Mouse (Mus musculus): ENCODE data around the gene Rbbp8nl.
A peak's percentile ranks its signal among the peaks of the same experiment; 100 is the strongest.

Rbbp8nl gene

GRCm38 (mm10) chr2:180289440-180290108 is at the start of gene Rbbp8nl:
Gene Rbbp8nl (minus strand): TSS chr2:180289879.
- DNase-seq: peak; percentile 36

GRCm38 (mm10) chr2:180334551-180334986 is 44.9 kb upstream of the Rbbp8nl start, which contains the start of gene Gata5:
Gene Gata5 (minus strand): TSS chr2:180334699.
- DNase-seq: peak; percentile 86

GRCm38 (mm10) chr2:180333778-180334550 is 44.3 kb upstream of the Rbbp8nl start:
- DNase-seq: peak; percentile 42

DNA sequence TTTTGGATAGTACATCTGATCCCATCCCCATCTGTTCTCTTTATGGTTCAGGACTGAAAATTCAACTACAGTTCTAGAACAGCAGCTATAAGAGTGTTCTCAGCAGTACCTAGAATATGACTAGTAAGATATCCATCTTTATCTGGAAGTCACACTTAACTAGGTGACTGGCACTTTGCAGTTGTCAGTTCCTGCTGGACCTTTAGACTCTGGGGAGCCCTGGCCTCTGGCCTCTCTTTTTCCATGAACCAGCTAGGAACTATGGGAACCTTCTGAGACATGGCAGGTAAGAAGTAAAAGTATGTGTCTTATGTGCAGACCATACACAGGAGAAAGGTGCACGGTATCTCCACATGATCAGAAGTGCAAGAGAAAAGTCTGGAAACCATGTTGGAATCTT is 39.8 kb upstream of the Rbbp8nl start:
- no peak for DNase-seq

DNA sequence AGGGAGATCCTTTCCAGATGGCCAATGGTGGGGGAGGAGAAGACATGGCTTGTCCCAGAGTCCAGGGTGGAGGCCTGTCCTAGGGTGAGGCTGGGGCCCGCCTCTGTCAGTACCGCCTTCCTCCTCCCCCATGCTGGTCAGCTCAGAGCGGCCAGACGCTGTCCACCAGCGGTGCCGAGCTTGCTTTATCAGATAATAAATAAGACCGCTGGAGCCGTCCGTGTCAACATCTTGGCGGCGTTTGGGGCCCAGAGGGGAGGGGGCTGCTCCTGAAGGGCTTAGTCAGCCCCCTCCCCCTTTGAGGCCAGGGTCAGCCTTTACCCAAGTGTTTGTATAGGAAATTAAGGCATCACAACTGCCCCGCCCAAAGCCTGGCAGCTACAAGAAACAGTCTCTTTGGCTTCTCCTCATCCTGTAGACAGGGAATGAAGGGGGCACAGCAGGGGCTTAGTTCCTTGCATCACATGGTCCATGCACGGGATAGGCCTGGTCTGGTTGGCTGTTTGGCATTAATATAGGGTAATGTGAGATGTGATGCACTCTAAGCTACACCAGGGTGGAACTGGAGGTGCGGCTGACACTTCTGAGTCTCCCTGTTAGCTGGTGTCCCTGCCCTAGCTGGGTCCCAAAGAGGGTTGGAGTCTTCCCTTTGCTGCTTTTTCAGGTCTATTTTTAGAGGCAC is 33.1 kb upstream of the Rbbp8nl start:
- peak; percentile 55 for DNase-seq

DNA sequence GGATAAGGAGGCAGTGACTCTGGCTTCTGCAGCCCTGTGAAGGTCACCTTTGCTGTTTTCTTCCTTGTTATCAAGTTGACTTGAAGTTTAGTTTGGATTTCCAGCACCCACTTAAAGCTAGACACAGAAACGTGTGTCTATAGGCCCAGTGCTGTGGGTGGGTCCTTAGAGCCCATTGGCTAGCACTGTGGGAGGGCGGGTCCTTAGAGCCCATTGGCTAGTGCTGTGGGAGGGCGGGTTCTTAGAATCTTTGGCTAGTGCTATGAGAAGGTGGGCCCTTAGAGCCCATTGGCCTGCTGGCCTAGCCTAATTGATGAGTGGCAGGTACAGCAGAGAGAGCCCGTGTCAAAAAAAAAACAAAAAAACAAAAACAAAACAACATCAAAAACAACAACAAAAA is 30.5 kb upstream of the Rbbp8nl start:
- no peak for DNase-seq

GRCm38 (mm10) chr2:180317591-180317990 is 27.9 kb upstream of the Rbbp8nl start:
- no peak for DNase-seq

GRCm38 (mm10) chr2:180314292-180314691 is 24.6 kb upstream of the Rbbp8nl start:
- no peak for DNase-seq

DNA sequence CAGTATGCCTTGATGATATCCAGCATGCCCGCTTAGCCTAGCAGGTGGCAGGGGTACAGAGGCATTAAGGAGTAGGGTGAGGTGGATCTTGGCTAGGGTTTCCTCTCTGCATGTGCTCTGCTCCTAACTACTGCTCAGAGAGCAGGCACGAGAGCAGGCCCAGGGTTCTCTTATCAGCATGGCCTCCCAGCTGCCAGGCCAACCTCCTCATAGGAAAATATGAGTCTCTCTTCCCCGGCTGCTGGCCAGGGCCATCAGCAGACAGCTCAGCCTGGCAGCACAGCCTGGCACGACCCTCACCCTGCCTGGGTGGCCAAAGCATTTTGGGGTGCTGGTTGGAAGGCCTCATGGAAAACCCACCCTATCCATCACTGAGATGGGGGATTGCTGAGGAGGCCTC is 21.5 kb upstream of the Rbbp8nl start:
- DNase-seq: no peak

DNA sequence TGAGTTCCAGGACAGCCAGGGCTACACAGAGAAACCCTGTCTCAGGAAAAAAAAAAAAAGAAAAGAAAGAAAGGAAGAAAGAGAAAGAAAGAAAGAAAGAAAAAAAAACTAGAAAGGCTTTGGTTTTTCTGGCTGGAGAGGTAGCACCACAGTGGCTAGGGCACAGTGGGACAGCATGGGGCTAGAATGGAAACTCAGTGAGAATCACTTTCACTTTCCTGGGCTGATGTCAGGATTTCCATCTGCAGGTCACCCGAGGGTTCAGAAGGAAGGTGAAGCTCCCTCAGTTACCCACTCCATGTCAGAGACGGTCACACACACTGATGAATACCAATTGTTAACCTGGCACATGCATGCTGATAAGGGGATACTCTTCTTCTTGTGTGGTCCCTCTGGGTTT is 18.0 kb upstream of the Rbbp8nl start:
- DNase-seq: no peak

- DNase-seq: no peak
Measured at GRCm38 (mm10) chr2:180306423-180307168, 16.9 kb upstream of the Rbbp8nl start.

- no peak for DNase-seq
Measured at GRCm38 (mm10) chr2:180306009-180306408, 16.3 kb upstream of the Rbbp8nl start.

- no peak for DNase-seq
Measured at GRCm38 (mm10) chr2:180305490-180305889, 15.8 kb upstream of the Rbbp8nl start.

GRCm38 (mm10) chr2:180304554-180304953 is 14.9 kb upstream of the Rbbp8nl start:
- DNase-seq: no peak

- no peak for DNase-seq
Measured at GRCm38 (mm10) chr2:180303468-180303867, 13.8 kb upstream of the Rbbp8nl start.

- DNase-seq: no peak
Measured at GRCm38 (mm10) chr2:180302201-180302600, 12.5 kb upstream of the Rbbp8nl start.

DNA sequence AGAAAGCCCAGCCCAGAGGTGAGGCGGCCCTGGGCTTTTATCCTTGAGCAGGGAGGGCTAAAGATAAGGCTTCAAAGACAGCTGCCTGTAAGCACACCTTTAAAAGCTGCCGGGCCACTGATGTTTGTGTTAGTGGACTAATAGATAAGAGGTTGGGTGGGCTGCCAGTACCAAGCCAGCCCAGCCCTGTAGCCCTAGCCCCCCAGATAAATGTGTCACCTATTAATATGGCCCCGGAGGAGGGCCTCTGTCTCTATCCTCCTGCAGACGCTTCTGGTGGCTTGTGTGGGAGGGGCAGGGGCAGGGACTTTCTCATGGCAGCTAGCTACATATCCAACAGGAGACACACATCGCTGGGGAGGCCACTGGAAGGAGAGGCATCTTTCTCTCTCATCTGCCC is 11.1 kb upstream of the Rbbp8nl start:
- DNase-seq: no peak

DNA sequence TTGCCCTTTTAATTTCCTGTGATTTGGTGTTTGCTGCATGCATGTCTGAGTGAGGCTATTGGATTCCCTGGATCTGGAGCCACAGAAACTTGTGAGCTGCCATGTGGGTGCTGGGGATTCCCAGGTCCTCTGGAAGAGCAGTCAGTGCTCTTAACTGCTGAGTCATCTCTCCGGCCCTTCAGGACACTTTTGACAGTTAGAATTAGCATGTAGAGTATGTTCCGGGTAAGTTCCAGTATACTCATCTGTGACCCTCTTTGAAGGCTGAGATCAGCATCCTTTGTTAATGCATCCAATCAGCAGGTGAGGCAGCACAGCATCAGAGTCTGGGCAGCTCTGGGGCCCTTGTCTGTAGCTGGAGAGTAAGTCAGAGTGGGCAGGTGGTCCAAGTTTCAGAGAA is 10.6 kb upstream of the Rbbp8nl start:
- DNase-seq: no peak

- no peak for DNase-seq
Measured at GRCm38 (mm10) chr2:180292906-180293305, 3.2 kb upstream of the Rbbp8nl start.

GRCm38 (mm10) chr2:180292026-180292425 is 2.3 kb upstream of the Rbbp8nl start:
- DNase-seq: no peak

- DNase-seq: no peak
Measured at GRCm38 (mm10) chr2:180291566-180291965, 1.9 kb upstream of the Rbbp8nl start.

GRCm38 (mm10) chr2:180290503-180290902 is 824 bp upstream of the Rbbp8nl start:
- no peak for DNase-seq

GRCm38 (mm10) chr2:180288966-180289365 is 713 bp downstream of the Rbbp8nl start:
- DNase-seq: peak; percentile 32
